Mouse (Mus musculus) liver, adult (tissue): Measurements from ENCODE around the gene Ccdc183.

ENCODE experiments used
- GATA4 ChIP-seq: IDR thresholded peaks from 2 replicates; pipeline ENCODE4 v1.6.1; 2014; ENCODE audit warnings: mild to moderate bottlenecking, low read length; ENCODE audit not compliant: insufficient replicate concordance

Ccdc183 gene

GRCm38 (mm10) chr2:25621229-25622200 lies 4.0 kb upstream of the Ccdc183 start, which contains the start of gene Tmem141:
Gene Tmem141 (minus strand): TSS chr2:25622005.
- no peak for TF ChIP-seq GATA4

GRCm38 (mm10) chr2:25620852-25621228 lies 3.4 kb upstream of the Ccdc183 start:
- no peak for TF ChIP-seq GATA4

- TF ChIP-seq GATA4: no peak
Observed at GRCm38 (mm10) chr2:25620386-25620785, 2.9 kb upstream of the Ccdc183 start.

- no peak for TF ChIP-seq GATA4
Observed at GRCm38 (mm10) chr2:25616398-25616797, 1.1 kb downstream of the Ccdc183 start.

GRCm38 (mm10) chr2:25608671-25609070 lies 8.8 kb downstream of the Ccdc183 start:
- no peak for TF ChIP-seq GATA4

GRCm38 (mm10) chr2:25607761-25608622 lies 9.5 kb downstream of the Ccdc183 start, which contains the start of gene Rabl6:
Gene Rabl6 (minus strand): TSS chr2:25608521.
- no peak; the same call in 1 of the 2 replicates for TF ChIP-seq GATA4

GRCm38 (mm10) chr2:25602526-25602925 lies 15.0 kb downstream of the Ccdc183 start:
- no peak for TF ChIP-seq GATA4

GRCm38 (mm10) chr2:25600037-25600436 lies 17.4 kb downstream of the Ccdc183 start:
- no peak for TF ChIP-seq GATA4

- no peak for TF ChIP-seq GATA4
Observed at GRCm38 (mm10) chr2:25598749-25599148, 18.7 kb downstream of the Ccdc183 start.

GRCm38 (mm10) chr2:25596765-25597510 lies 20.5 kb downstream of the Ccdc183 start:
- no peak for TF ChIP-seq GATA4

GRCm38 (mm10) chr2:25591863-25592262 lies 25.6 kb downstream of the Ccdc183 start:
- TF ChIP-seq GATA4: no peak

- no peak for TF ChIP-seq GATA4
Observed at GRCm38 (mm10) chr2:25588227-25588907, 29.1 kb downstream of the Ccdc183 start.

- no peak for TF ChIP-seq GATA4
Observed at GRCm38 (mm10) chr2:25587290-25587689, 30.2 kb downstream of the Ccdc183 start.

GRCm38 (mm10) chr2:25585601-25586000 lies 31.9 kb downstream of the Ccdc183 start:
- no peak for TF ChIP-seq GATA4
